Mouse (Mus musculus) megakaryocyte-erythroid progenitor cell, adult 5-6 weeks (primary cell): ENCODE data around the gene Dhx57. TPM values are rescaled to one million over a fixed set of nuclear protein-coding genes. Genes with fewer than 3 reads are reported as not detected.
"Not testable (repeated sequence)": the region's sequence is repeated elsewhere in the genome, so short reads cannot be mapped to it uniquely, and the experiment has no call there.

ENCODE experiments used
- ATAC-seq: replicated peaks from 2 replicates; pipeline ENCODE4 v1.8.0; 2016; ENCODE audit warnings: mild to moderate bottlenecking, inconsistent platforms; ENCODE audit not compliant: severe bottlenecking, poor library complexity, low FRiP score, low TSS enrichment
- total RNA-seq, 2 experiments: library from RNA; stranded (forward) in 1 of 2; stranded (reverse) in 1 of 2; fragments of 200-1000, 215-1000 nt in 1 of 2; fragments of >200 nt in 1 of 2; fragmentation: Nextera tagmentation in 1 of 2; gene quantifications; 2 replicates each; pipeline ENCODE4 v1.2.3; 2014 to 2017

Gene Dhx57
- 11.7 and 22.2 TPM in 2 replicates for total RNA-seq (2014; fragmentation: Nextera tagmentation)
- total RNA-seq (2017): 7.9 and 12.5 TPM in 2 replicates

DNA sequence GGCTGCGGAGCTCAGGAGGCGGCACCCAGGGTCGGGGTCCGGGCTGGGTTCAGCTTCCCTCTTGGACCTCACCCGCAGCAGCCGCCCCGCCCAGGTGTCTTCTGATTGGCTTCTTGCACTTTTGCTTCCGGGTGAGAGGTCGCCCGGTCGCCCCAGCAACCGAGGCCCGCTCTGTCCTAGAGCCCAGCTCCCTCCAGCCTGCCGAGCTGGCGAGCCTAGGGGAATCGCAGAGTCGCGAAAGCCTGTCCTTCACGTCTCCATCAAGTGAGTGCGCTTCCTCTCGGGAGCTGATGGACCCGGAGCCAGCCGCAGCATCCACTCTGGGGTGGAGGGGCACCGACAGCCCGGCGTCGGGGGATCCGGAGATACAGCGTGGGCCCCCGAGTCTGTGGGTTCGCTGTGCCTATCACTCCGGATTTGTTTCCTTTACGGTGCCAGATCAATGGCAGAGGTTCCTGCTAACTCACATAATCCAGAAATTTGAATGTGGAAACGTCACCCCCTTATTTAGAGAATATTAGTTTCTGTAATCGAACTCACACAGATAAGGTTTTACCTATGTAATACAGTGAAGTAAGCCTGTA is at the start of gene Dhx57, which contains the start of gene Morn2:
Gene Dhx57 (minus strand): TSS at position 403 of the 584 bp plus-strand sequence.
Gene Morn2 (plus strand): TSS at position 130 of the 584 bp plus-strand sequence.
- ATAC-seq: peak; percentile 98

DNA sequence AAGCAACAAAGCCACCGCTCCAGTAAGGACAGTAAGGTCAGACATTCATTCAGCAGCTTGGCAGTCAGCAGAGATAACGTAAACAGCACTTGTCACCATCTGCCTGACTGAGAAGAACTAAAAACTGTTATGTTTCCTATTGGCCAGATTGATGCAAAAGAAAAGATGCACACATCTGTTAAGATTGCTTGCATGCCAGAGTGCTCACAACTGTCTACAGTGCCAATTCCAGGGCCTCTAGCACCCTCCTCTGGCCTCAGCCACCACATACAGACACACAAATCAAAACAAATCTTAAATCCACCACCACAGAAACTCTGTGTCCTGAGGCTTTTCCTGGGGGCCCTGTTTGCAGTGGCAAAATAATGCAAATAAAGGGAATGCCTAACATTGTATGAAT is 42.1 kb upstream of the Dhx57 start:
- ATAC-seq: peak; percentile 67; the same call in 1 of the 2 replicates

DNA sequence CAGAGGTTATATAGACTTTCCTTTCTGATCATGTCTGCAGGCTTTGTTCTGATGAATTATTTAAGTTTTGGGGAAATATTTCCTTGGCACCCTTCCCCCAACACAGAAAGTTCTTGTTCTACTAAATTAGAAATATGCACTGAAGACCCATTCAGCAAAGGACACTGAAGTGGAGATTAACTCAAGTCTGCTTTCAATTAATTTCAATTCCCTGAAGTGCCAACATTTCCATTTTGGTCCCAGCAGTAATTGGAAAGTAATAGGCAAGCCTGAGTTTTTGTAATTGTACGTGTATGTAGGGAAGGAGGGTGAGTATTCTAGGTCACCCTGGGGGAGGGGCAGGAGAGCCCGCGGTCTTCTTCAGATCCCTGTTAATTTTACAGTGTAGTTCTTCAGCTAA is 36.2 kb upstream of the Dhx57 start:
- no peak for ATAC-seq

DNA sequence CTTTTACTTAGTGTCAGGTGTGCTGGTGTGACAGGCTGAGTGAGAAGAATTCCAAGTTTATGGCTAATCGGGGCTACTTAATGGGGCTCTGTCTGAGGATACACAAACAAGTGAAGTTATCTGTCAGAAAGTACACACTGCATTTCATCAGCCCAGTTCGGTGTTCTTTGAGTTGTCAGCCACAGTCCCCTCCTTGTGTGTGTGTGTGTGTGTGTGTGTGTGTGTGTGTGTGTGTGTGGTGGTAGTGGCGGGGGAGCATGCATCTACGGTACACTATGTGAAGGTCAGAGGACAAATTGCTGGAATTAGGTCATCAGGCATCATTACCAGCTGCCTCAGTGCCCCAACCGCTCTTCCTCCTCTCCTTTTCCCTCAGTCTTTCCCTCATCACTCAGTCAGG is 35.2 kb upstream of the Dhx57 start:
- ATAC-seq: no peak

DNA sequence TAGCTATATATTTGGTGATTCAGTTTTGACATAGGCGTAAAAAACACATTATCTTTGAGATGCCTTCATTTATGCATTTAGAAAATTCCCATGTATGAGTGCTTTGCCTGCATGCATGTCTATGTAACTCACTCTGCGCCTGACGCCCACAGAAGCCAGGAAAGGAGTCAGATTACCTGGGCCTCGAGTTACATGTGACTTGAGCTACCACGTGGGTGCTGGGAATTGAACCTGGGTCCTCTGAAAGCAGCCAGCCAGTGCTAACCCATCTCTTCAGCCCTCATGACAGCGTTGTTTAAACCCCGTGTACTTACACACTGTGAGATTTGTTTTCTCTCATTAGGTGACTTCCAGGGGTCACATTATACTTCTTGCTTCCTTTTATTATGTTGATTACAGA is 34.2 kb upstream of the Dhx57 start:
- no peak for ATAC-seq

DNA sequence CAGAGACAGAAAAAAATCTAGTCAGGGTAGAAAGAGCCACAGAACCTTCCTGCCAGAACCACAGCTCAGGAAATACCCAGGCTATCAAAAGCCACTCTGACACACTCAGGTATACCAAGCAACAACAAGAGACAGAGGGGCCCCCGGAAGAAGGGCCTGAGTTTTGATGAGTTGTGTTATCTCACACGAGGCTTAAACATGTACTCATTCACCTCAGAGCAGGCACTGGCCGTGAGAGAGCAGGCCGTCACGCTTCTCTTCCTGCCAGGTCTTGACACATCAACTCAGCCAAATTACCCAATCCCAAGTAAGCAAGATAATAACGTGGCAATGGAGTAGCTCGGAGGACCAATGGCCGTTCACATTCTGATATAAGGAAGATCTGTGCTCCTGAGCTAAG is 33.4 kb upstream of the Dhx57 start:
- no peak; the same call in 1 of the 2 replicates for ATAC-seq

DNA sequence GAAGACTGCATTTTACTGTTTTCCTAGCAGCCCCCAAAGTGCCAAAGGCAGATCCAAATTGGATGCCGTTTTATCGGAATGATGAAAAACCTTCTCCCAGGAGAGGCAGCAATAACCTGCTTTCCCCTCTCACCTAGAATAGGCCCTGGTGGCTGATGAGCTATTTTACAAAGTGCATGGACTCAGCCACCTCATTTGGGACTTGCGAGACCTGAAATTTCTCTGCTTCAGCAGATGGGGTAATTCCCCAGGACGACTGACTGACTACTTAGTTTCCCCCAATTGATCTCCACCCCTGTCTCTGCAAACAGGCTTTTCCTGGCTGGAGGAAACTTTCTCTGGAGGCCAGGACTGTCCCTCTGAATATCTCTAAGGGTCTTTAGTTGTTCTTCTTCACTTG is 32.7 kb upstream of the Dhx57 start:
- ATAC-seq: no peak

DNA sequence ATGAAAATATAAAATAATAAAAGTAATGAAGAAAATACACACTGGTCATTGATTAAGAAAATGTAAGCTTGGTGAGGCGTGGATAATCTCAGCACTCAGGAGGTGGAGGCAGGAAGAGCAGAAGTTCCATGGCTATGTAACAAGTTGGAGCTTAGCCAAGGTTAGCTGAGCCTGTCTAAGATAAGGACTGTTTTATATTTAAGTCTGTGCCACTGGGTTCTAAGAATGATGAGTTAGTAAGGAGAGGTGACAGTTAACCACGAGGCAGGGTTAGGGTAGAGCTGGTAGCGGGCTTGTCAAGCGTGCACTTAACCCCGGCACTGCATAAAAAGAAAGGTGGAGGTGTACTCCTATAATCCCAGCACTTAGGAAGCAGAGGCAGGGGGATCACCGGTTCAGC is 32.0 kb upstream of the Dhx57 start:
- ATAC-seq: peak; percentile 59

DNA sequence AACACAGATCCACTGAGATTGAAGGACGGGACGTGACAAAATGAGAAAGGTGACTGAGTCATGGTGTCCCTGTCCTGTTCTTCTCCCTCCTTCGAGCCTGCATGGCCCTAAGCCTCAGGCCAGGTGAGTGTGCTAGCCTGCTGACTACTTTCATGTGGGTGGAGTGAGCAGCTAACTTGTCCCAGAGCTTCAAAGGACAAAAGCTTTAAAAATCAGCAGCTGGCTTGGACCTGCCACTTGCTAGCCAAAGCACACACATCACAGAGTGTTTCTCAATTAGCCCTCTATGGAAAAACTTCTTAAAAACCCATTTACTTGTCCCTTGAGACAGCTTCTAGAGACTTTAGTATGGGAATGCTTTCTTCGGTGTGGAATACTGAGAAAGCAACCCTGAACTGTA is 22.1 kb upstream of the Dhx57 start:
- no peak for ATAC-seq

DNA sequence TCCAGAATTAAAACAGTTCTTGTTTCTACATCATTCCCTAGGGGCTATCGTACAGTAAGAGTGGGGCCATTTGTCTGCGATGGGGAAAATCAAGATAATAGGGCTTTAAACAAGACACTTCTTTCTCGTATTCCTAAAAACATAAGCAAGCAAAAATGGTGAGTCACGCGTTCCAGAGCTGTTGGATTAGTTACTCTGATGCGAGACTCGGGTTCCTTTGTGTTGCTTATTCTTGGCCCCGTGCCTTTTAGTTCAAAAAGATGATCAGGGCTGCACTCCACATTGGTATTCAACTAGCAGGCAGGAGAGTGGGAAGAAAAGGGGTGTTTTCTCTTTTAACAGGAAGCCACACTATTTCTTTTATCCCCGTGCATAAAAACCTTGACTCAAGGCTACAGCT is 21.5 kb upstream of the Dhx57 start:
- no peak for ATAC-seq

DNA sequence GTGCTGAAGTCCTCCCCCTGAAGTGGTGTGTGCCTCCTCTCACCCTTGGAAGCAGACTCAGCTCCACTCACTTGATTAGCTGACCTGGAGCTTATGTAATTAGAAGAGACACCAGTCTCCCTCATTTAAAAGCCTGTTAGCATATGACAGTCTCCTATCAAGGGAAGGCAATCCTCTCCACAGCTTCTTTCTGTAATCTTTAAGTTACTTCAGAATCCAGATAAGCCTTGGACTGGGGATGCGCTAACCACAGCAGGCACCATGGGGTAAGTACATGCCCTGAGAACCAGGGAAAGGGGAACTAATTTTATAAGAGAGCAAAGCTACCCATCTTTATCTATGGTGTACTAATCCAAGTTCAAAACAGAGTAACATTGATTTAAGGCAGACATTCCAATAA is 17.0 kb upstream of the Dhx57 start, which contains the start of gene Arhgef33:
Gene Arhgef33 (plus strand): TSS at position 157 of the 400 bp plus-strand sequence.
- ATAC-seq: 0 out of 2 replicates have a peak, but pooled peaks have one; percentile 34

DNA sequence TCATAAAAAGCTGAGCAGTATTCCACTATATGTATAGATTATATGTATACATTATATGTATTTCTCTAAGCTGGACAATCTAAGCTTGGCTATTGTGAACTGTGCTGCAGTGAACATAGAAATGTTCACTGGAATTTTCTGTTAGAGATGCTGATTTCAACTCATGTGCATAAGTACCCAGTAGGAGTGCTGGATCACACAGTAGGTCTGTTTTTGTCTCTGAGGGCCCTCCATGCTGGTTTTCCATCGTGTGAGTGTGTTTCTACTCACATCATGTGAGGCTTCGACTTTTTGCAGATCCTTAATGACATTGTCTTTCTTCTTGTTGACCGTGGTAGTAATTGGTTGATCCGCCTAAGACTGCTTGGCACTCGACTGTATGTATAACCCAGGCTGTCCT is 8.6 kb upstream of the Dhx57 start:
- no peak for ATAC-seq

DNA sequence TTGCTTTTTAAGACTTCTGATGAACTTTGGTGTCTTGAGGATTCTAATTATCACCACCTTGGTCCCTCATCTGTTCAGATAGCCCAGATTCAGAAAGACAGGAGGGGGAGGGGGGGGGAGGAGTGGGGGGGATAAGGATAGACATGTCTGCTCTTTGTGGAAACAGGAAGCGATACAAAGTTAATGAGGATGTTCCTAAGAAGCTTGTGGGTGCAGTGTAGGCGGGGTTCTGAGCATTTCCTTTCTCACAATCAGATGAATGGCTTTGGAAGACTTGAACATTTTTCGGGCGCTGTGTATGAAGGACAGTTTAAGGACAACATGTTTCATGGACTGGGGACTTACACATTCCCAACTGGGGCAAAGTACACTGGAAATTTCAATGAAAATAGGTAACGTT is 5.0 kb upstream of the Dhx57 start:
- ATAC-seq: no peak

DNA sequence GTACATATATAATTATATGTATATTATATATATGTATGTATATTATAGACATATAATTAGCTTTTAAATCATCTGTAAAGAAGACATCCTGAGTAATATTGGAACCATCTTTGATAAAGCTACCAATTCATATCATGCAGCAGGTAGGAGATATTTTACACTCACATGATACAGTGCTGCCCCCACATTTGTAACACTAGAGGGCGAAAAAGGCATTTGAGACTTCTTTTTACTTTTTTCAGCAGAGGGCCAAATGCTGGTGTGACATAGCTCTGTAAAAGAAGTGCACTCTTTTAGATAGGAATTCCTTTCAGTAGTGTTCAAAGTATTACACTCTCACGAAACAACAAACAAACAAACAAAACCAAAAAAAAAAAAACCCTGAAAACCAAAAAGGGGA is 872 bp upstream of the Dhx57 start:
- peak; percentile 65 for ATAC-seq

DNA sequence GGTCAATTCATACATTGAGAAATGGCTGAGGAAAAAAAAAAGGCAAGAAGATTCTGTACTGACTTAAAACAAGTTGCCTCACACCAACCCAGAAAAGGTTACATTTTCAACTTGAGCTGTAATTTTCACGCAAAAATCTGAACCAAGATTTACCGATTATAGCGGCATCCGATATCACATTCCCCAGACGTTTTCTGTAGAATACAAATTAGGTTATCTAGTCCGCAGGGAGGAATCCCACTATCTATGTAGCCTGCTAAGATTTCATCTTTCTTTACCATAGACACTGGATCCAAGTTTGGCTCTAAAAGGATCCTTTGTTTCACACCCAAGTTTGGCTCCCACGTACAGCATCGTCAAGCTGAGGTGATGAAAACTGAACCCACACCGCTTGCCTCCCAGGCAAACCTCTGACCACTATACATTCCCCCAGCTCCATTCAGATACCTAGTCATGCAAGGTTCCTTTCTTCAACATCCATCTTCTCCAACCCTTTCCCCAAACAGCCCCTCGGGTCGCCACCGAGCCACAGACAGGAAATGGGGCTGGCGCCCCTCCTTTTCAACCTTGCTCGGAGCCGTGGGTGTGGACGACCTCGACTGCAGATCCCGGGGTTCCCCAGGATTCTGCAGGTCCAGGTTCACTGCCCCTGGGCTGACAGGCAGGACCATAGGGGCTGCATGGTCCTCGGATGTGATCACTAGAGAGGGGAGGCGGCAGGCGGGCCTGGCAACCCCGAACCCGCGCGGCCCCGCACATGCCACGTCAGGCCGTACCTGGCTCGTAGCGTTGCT is 799 bp downstream of the Dhx57 start:
- ATAC-seq: peak; percentile 31

DNA sequence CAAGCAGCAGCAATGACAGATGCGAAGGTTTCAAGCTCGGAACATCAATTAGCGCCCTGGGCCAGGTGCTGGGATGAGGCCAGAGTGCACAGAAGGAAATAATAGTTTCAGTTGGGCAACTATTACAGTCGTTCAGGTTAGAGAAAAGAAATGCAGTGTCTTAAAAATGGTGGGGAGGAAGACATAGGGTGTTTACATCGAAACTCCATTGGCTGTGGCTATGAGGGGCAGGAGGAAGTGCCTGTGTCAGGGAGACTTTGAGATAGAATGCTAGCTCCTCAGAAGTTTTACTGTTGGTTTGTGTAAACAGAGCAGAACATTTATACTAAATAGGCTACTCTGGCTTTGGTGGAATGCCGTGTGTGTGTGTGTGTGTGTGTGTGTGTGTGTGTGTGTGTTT is 2.3 kb downstream of the Dhx57 start:
- ATAC-seq: no peak

DNA sequence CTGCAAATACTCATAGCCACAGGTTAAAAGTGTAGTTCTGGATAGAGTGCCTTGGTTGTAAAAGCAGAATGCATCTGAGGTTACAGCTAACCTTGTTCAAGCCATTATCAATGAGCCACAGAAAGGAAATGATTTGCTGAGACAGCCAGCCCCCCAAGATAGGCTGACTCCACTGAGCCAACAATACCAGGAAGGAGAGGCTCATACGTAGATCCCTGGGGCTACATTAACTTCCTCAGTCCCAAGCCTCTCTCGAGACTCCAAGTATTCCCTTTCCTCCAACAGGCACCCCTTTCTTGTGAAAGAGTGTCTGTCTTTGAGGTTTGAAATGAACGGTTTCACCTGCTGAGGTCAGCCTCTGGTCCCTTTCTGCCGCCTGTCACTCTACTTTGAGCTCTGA is 5.8 kb downstream of the Dhx57 start:
- ATAC-seq: no peak

DNA sequence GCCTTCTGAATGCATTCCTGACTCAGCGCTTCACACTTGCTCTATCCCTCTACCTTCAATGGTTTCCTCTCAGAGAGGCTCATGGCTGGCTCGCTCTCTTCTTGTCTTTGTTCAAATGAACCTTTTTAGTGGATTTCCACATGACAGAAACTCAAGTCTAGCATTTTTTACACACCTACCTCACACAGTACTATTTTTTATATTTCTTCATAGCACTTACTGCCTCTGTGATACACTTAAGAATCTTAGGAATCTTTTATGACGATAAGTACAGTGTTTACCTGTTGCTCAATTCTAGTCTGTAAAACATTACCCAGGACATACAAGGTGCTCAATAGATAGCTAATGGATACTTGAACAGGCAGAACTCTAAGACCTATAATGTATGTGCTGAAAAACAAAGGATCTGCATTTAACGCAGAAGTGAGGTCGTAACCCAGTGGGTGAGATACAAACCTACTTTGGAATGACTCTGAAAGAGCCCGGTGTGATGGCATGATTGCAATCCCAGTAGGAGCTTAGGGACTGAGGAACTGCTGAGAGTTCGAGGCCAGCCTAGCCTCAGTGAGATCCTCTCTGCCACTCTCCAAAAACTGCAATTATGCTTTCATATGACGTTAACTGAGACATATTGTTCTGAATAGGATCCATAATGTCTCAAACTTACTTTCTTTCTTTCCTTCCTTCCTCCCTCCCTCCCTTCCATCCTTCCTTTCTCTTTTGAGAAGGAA is 10.8 kb downstream of the Dhx57 start:
- no peak for ATAC-seq

DNA sequence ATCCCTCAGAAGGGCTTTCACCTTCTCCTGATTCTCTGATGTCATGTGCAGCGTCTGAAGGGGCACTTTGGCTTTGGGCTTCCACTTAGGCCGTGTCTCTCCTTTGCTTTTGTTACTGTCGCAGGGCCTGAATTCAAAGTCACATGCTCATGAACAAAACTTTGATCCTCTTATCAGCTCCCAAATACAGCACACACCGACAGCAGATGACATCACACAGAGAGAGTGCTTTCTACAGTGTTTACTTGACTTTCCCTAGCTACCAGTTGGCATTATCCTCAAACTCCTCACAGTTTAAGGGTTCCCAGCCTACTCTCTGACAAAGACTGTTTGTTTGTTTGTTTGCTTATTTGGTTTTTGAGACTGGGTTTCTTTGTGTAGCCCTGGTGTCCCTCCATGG is 12.0 kb downstream of the Dhx57 start:
- ATAC-seq: no peak

DNA sequence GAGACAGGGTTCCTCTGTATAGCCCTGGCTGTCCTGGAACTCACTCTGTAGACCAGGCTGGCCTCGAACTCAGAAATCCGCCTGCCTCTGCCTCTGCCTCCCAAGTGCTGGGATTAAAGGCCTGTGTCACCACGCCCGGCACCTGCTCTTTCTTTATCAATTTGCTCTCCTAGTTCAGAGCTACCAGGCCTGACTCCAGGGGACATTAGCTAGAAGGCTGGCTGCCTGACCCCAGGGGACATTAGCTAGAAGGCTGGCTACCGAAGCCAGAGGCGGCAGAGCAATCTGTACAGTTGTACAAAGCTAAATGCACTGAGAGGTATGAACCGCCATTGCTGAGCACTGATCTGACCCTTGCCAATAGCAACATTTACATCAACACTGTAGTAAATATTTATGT is 19.7 kb downstream of the Dhx57 start:
- not testable (repeated sequence) for ATAC-seq
